Mouse (Mus musculus): ENCODE data around the gene Zfp426. TPM values are rescaled to one million over a fixed set of nuclear protein-coding genes. Genes with fewer than 3 reads are reported as not detected.
A peak's percentile ranks its signal among the peaks of the same experiment; 100 is the strongest.

Zfp426 gene
- polyA plus RNA-seq (2012; rRNA removed) = 3.2 and 3.7 TPM in 2 replicates

GRCm38 (mm10) chr9:20492527-20493233, at the start of gene Zfp426:
TSS of gene Zfp426 (minus strand) at chr9:20492746.
- TF ChIP-seq CTCF (IDR thresholded peaks at IDR 0.05; ENCODE audit: extremely low read depth, insufficient read depth, insufficient read length, insufficient replicate concordance) (no peak), POLR2A (IDR thresholded peaks at IDR 0.05; ENCODE audit: low read depth, low read length) (peak; percentile 42; the same call in 1 of the 2 replicates)
- Histone ChIP-seq H3K27ac (ENCODE audit: insufficient read depth, low read length) (peak within 1 kb of the TSS; percentile 99), H3K4me1 (ENCODE audit: control insufficient read depth, insufficient read depth, insufficient read length) (peaks cover 14% of the 10 kb centered on the region), H3K36me3 (ENCODE audit: control insufficient read depth, insufficient read depth, low read length) (peaks cover 5% of the 10 kb centered on the region), H3K4me3 (ENCODE audit: extremely low read depth, insufficient read depth, insufficient read length) (peak within 1 kb of the TSS; percentile 99), H3K27me3 (ENCODE audit: control insufficient read depth, insufficient read depth, low read length) (no peaks in the 10 kb centered on the region)
- WGBS = under 1% methylated on average over 40 of the region's 40 CpGs
- peak; percentile 74 to 79 for DNase-seq (ENCODE audit: low read depth in 1 of 2, low spot score in 2 of 2)

- no peaks in the 10 kb centered on the region for H3K36me3 ChIP-seq (ENCODE audit: control insufficient read depth, insufficient read depth, low read length)
- H3K4me3 ChIP-seq (ENCODE audit: extremely low read depth, insufficient read depth, insufficient read length) = no peak overlapping the region
- no peaks in the 10 kb centered on the region for H3K27me3 ChIP-seq (ENCODE audit: control insufficient read depth, insufficient read depth, low read length)
- TF ChIP-seq CTCF (IDR thresholded peaks at IDR 0.05; ENCODE audit: extremely low read depth, insufficient read depth, insufficient read length, insufficient replicate concordance) (no peak), POLR2A (IDR thresholded peaks at IDR 0.05; ENCODE audit: low read depth, low read length) (no peak)
- H3K4me1 ChIP-seq (ENCODE audit: control insufficient read depth, insufficient read depth, insufficient read length) = no peaks in the 10 kb centered on the region
- DNase-seq (ENCODE audit: low read depth in 1 of 2, low spot score in 2 of 2) = no peak
- WGBS = 88% methylated on average over 2 of the region's 2 CpGs
- no peak overlapping the region for H3K27ac ChIP-seq (ENCODE audit: insufficient read depth, low read length)
These were observed 44.1 kb upstream of the Zfp426 start for GRCm38 (mm10) chr9:20536598-20536997.

DNA sequence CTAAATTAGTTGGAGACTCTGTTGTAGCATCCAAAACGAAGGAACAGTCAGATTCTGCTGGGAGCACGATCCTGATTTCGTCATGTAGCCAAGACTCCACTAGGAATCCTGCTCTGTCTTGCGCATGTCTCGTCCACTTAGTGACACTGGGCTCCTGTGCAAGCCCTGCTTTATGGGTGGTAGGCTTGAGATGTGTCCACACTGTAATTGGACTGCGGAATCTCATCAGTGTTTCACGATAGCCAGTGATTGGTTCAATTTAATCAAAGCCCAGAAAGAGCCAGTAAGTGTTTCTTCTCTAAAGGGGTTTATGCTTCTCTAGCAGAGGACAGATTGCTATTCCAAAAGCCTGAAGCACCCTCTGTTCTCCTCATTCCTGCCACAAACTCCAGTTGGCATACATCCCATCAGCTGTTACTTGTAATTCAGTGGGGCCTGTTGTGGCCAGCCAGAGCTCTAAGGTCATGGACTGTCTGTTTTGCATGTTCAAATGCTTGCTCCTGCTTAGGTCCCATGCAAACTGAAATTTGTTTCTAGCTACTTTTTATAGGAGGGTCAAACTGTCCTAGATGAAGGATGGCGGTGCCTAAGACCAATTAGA, 41.9 kb upstream of the Zfp426 start:
- Histone ChIP-seq H3K4me1 (ENCODE audit: control insufficient read depth, insufficient read depth, insufficient read length) (no peaks in the 10 kb centered on the region), H3K27ac (ENCODE audit: insufficient read depth, low read length) (no peak overlapping the region), H3K36me3 (ENCODE audit: control insufficient read depth, insufficient read depth, low read length) (no peaks in the 10 kb centered on the region), H3K4me3 (ENCODE audit: extremely low read depth, insufficient read depth, insufficient read length) (no peak overlapping the region), H3K27me3 (ENCODE audit: control insufficient read depth, insufficient read depth, low read length) (no peaks in the 10 kb centered on the region; the same call in 1 of the 2 replicates)
- DNase-seq (ENCODE audit: low read depth in 1 of 2, low spot score in 2 of 2) = no peak
- WGBS = 78% methylated on average over 8 of the region's 8 CpGs
- no peak for TF ChIP-seq POLR2A (IDR thresholded peaks at IDR 0.05; ENCODE audit: low read depth, low read length)
- no peak for TF ChIP-seq CTCF (IDR thresholded peaks at IDR 0.05; ENCODE audit: extremely low read depth, insufficient read depth, insufficient read length, insufficient replicate concordance)

DNA sequence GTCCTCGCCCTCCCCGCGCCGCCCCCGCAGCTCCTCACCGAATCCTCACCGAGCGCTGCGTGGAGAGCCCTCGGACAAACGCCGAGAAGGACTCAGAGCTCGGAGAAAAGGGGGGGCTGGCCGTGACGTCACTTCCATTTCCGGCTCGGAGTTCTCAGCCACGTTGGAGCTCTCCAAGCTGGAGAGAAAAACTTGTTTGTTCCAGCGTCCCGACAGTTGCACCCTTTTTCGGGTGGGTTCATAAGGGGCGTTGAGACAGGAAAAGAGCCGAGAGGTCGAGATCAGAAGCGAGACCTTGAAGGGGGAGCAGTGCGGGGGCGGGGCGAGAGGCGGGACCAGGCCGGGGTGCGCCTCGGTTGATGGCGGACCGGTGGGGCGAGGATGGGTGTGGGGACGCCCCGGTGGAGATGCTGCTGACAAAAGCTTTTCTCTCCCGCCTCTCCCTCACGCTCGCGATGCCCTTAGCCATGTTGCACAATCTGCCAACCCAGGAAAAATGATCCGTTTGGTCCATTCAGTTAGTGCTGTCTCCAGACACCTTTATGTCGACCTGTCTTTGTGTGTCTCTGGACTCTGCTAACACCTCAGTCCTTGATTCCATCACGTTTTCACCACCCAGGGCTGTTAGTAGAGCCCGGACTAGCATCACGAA, 28.9 kb upstream of the Zfp426 start, which contains the start of gene Zfp266:
Gene Zfp266, minus strand, starts transcription at position 112 of the 652 bp plus-strand sequence.
- H3K4me1 ChIP-seq (ENCODE audit: control insufficient read depth, insufficient read depth, insufficient read length) = 0 out of 2 replicates have a peak, but pooled peaks cover 2% of the 10 kb centered on the region
- no peaks in the 10 kb centered on the region for H3K27me3 ChIP-seq (ENCODE audit: control insufficient read depth, insufficient read depth, low read length)
- WGBS = 1% methylated on average over 46 of the region's 46 CpGs
- peak within 1 kb of the TSS; percentile 93 for H3K27ac ChIP-seq (ENCODE audit: insufficient read depth, low read length)
- no peaks in the 10 kb centered on the region for H3K36me3 ChIP-seq (ENCODE audit: control insufficient read depth, insufficient read depth, low read length)
- peak; percentile 75 to 86 for DNase-seq (ENCODE audit: low read depth in 1 of 2, low spot score in 2 of 2)
- peak within 1 kb of the TSS; percentile 93 for H3K4me3 ChIP-seq (ENCODE audit: extremely low read depth, insufficient read depth, insufficient read length)
- TF ChIP-seq CTCF (IDR thresholded peaks at IDR 0.05; ENCODE audit: extremely low read depth, insufficient read depth, insufficient read length, insufficient replicate concordance) (no peak), POLR2A (IDR thresholded peaks at IDR 0.05; ENCODE audit: low read depth, low read length) (peak; percentile 36)

GRCm38 (mm10) chr9:20520531-20521210, 28.1 kb upstream of the Zfp426 start:
- 2% methylated on average over 17 of the region's 17 CpGs for WGBS
- H3K4me1 ChIP-seq (ENCODE audit: control insufficient read depth, insufficient read depth, insufficient read length) = 0 out of 2 replicates have a peak, but pooled peaks cover 2% of the 10 kb centered on the region
- H3K4me3 ChIP-seq (ENCODE audit: extremely low read depth, insufficient read depth, insufficient read length) = peak overlapping the region; percentile 93
- H3K27ac ChIP-seq (ENCODE audit: insufficient read depth, low read length) = peak overlapping the region; percentile 93
- no peak for DNase-seq (ENCODE audit: low read depth in 1 of 2, low spot score in 2 of 2)
- H3K36me3 ChIP-seq (ENCODE audit: control insufficient read depth, insufficient read depth, low read length) = no peaks in the 10 kb centered on the region
- TF ChIP-seq CTCF (IDR thresholded peaks at IDR 0.05; ENCODE audit: extremely low read depth, insufficient read depth, insufficient read length, insufficient replicate concordance) (no peak), POLR2A (IDR thresholded peaks at IDR 0.05; ENCODE audit: low read depth, low read length) (no peak)
- H3K27me3 ChIP-seq (ENCODE audit: control insufficient read depth, insufficient read depth, low read length) = no peaks in the 10 kb centered on the region

DNA sequence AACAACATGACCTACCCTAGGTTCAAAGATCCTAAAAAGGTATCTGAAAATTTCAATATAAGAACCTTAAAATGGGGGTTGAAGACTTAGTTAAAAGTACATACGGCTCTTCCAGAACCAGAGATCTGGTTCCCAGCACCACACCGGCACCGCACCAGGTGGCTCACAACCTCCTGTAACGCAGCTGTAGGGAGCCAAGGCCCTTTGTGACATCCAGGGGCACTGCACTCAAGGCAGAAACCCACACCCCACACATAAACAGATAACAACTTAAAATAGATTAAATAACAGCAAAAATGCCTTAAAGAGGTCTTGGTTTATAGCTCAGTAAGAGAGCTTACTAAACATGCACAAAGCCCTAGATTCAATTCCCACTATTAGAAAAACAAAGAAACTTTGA, 27.4 kb upstream of the Zfp426 start:
- Histone ChIP-seq H3K36me3 (ENCODE audit: control insufficient read depth, insufficient read depth, low read length) (no peaks in the 10 kb centered on the region), H3K4me3 (ENCODE audit: extremely low read depth, insufficient read depth, insufficient read length) (no peak overlapping the region), H3K4me1 (ENCODE audit: control insufficient read depth, insufficient read depth, insufficient read length) (0 out of 2 replicates have a peak, but pooled peaks cover 2% of the 10 kb centered on the region), H3K27ac (ENCODE audit: insufficient read depth, low read length) (no peak overlapping the region), H3K27me3 (ENCODE audit: control insufficient read depth, insufficient read depth, low read length) (no peaks in the 10 kb centered on the region)
- 79% methylated on average over 4 of the region's 4 CpGs for WGBS
- no peak for DNase-seq (ENCODE audit: low read depth in 1 of 2, low spot score in 2 of 2)
- TF ChIP-seq CTCF (IDR thresholded peaks at IDR 0.05; ENCODE audit: extremely low read depth, insufficient read depth, insufficient read length, insufficient replicate concordance) (no peak), POLR2A (IDR thresholded peaks at IDR 0.05; ENCODE audit: low read depth, low read length) (no peak)

All from spleen, adult 2 months (tissue).